In genomic region chr9:102675922-102676321, GRCm38 (mm10) we compare ENCODE assay signal across 25 mouse cellular contexts.
"Had no signal": no experiment of that assay in that cellular context is flagged by ENCODE, and none has a peak within 500 bp of the region (broad histone marks: within the 10 kb centered on the region; RNA-seq: fewer than 3 reads in every experiment).

No protein-coding gene starts in this region.

- H3K27me3 ChIP-seq: heart, embryonic 13.5 days; heart, embryonic 15.5 days; hindbrain, embryonic 12.5 days; limb, embryonic 13.5 days; limb, embryonic 15.5 days; liver, embryonic 12.5 days had no signal

- H3K4me1 ChIP-seq: liver, embryonic 12.5 days had no signal

- ATAC-seq: hindbrain, embryonic 16.5 days; inflammation-experienced regulatory T-cells, adult 6 months; liver, embryonic 12.5 days had no signal

- DNase-seq: gastrocnemius, postnatal 14 days; gastrocnemius, postnatal 36 days; heart, adult 18-20 months; heart, postnatal 4 days; kidney, adult 11 months; kidney, adult 2 months; kidney, adult 9 months; kidney, postnatal 10 days; kidney, postnatal 25 days; kidney, postnatal 4 days; left cerebral cortex, postnatal 4 days had no signal

- H3K4me2 ChIP-seq: heart, embryonic 13.5 days; heart, embryonic 15.5 days; hindbrain, embryonic 12.5 days; hindbrain, embryonic 14.5 days; limb, embryonic 13.5 days; limb, embryonic 15.5 days; liver, embryonic 12.5 days had no signal

- H3K9ac ChIP-seq: heart, embryonic 13.5 days; heart, embryonic 15.5 days; hindbrain, embryonic 12.5 days; hindbrain, embryonic 14.5 days; limb, embryonic 13.5 days; limb, embryonic 15.5 days; liver, embryonic 12.5 days; liver, embryonic 14.5 days had no signal

- H3K36me3 ChIP-seq: heart, embryonic 10.5 days; heart, embryonic 13.5 days; heart, embryonic 15.5 days; hindbrain, embryonic 10.5 days; hindbrain, embryonic 12.5 days; limb, embryonic 13.5 days; limb, embryonic 15.5 days; liver, embryonic 12.5 days had no signal

- H3K4me3 ChIP-seq: heart, embryonic 10.5 days; heart, embryonic 13.5 days; heart, embryonic 15.5 days; hindbrain, embryonic 10.5 days; hindbrain, embryonic 12.5 days; layer of hippocampus, adult 2 months; left cerebral cortex, adult 2 months; limb, embryonic 13.5 days; limb, embryonic 15.5 days; liver, embryonic 12.5 days had no signal

- H3K9me3 ChIP-seq: heart, embryonic 10.5 days; heart, embryonic 13.5 days; heart, embryonic 15.5 days; hindbrain, embryonic 10.5 days; hindbrain, embryonic 12.5 days; limb, embryonic 13.5 days; limb, embryonic 15.5 days; liver, embryonic 12.5 days had no signal

- H3K27ac ChIP-seq: heart, embryonic 10.5 days; heart, embryonic 13.5 days; heart, embryonic 15.5 days; hindbrain, embryonic 10.5 days; hindbrain, embryonic 12.5 days; hindbrain, embryonic 14.5 days; layer of hippocampus, adult 2 months; left cerebral cortex, adult 2 months; limb, embryonic 13.5 days; limb, embryonic 15.5 days; liver, embryonic 12.5 days; liver, embryonic 14.5 days had no signal
